Comparison of ENCODE assay signal across 31 mouse cellular contexts in genomic region chr5:114009049-114009448, GRCm38 (mm10). TPM values are rescaled to one million over a fixed set of nuclear protein-coding genes. Genes with fewer than 3 reads are reported as not detected.
DNase-seq lines count a peak whose midpoint lies in the region; ATAC-seq and TF ChIP-seq lines count a peak whose summit lies in the region.
"Had no signal": no experiment of that assay in that cellular context is flagged by ENCODE, and none has a peak within 500 bp of the region (broad histone marks: within the 10 kb centered on the region; RNA-seq: fewer than 3 reads in every experiment).

No protein-coding gene starts in this region.

- ATAC-seq in kidney, embryonic 15.5 days (replicated peaks; ENCODE audit: low FRiP score): no peak
- ATAC-seq: CD4-positive, CD25-positive, alpha-beta regulatory T cell, adult 4 months; forebrain, embryonic 15.5 days had no signal

- H3K9ac ChIP-seq in kidney, embryonic 15.5 days: no peak overlapping the region
- H3K9ac ChIP-seq: embryonic facial prominence, embryonic 13.5 days; forebrain, embryonic 12.5 days; forebrain, embryonic 15.5 days; heart, embryonic 13.5 days; hindbrain, embryonic 14.5 days had no signal

- no peak for TF ChIP-seq CTCF in kidney, adult 2 months (conservative IDR thresholded peaks at IDR 0.05; ENCODE audit: insufficient read depth, insufficient read length, low read depth, low read length)

- H3K9me3 ChIP-seq in kidney, embryonic 15.5 days (replicated peaks): no peaks in the 10 kb centered on the region
- H3K9me3 ChIP-seq: embryonic facial prominence, embryonic 10.5 days; embryonic facial prominence, embryonic 13.5 days; forebrain, embryonic 12.5 days; forebrain, embryonic 15.5 days; heart, embryonic 10.5 days; heart, embryonic 13.5 days had no signal

- WGBS in kidney, adult 2 months: 47% methylated on average over 4 of the region's 4 CpGs
- WGBS in kidney, embryonic 15.5 days: 66% methylated on average over 4 of the region's 4 CpGs

- no peaks in the 10 kb centered on the region for H3K27me3 ChIP-seq in kidney, adult 2 months (replicated peaks; ENCODE audit: control insufficient read depth, insufficient read depth, low read length)
- no peaks in the 10 kb centered on the region for H3K27me3 ChIP-seq in kidney, embryonic 15.5 days
- H3K27me3 ChIP-seq: embryonic facial prominence, embryonic 13.5 days; forebrain, embryonic 12.5 days; forebrain, embryonic 15.5 days had no signal

- H3K36me3 ChIP-seq in kidney, adult 2 months (ENCODE audit: control insufficient read depth, insufficient read depth, low read length): peaks cover 2% of the 10 kb centered on the region; the same call in 1 of the 2 replicates
- no peaks in the 10 kb centered on the region for H3K36me3 ChIP-seq in kidney, embryonic 15.5 days
- H3K36me3 ChIP-seq: embryonic facial prominence, embryonic 10.5 days; embryonic facial prominence, embryonic 13.5 days; forebrain, embryonic 12.5 days; forebrain, embryonic 15.5 days; heart, embryonic 10.5 days; heart, embryonic 13.5 days had no signal

- no peak overlapping the region for H3K4me3 ChIP-seq in kidney, adult 2 months (ENCODE audit: insufficient read depth, low read depth, low read length)
- no peak overlapping the region for H3K4me3 ChIP-seq in kidney, embryonic 15.5 days (replicated peaks)
- H3K4me3 ChIP-seq: embryonic facial prominence, embryonic 10.5 days; embryonic facial prominence, embryonic 13.5 days; erythroblast, embryonic 14.5 days; forebrain, embryonic 12.5 days; forebrain, embryonic 15.5 days; heart, adult 2 months; heart, embryonic 10.5 days; heart, embryonic 13.5 days had no signal

- TF ChIP-seq POLR2A in kidney, adult 2 months (IDR thresholded peaks at IDR 0.05; ENCODE audit: low read depth, low read length): no peak

- H3K4me1 ChIP-seq in kidney, adult 2 months (ENCODE audit: control insufficient read depth, insufficient read depth, low read length): peaks cover 4% of the 10 kb centered on the region; the same call in 1 of the 2 replicates
- peaks cover 12% of the 10 kb centered on the region for H3K4me1 ChIP-seq in kidney, embryonic 15.5 days
- H3K4me1 ChIP-seq: embryonic facial prominence, embryonic 10.5 days; embryonic facial prominence, embryonic 13.5 days; forebrain, embryonic 12.5 days; forebrain, embryonic 15.5 days; heart, embryonic 13.5 days had no signal

- peak overlapping the region; percentile 58; the same call in 1 of the 2 replicates for H3K27ac ChIP-seq in kidney, adult 2 months (ENCODE audit: insufficient read depth, low read depth, low read length)
- no peak overlapping the region for H3K27ac ChIP-seq in kidney, embryonic 15.5 days
- H3K27ac ChIP-seq: embryonic facial prominence, embryonic 10.5 days; embryonic facial prominence, embryonic 13.5 days; forebrain, embryonic 12.5 days; forebrain, embryonic 15.5 days; heart, adult 2 months; heart, embryonic 10.5 days; heart, embryonic 13.5 days; hindbrain, embryonic 14.5 days had no signal

- no peak overlapping the region for H3K4me2 ChIP-seq in kidney, embryonic 15.5 days
- H3K4me2 ChIP-seq: embryonic facial prominence, embryonic 13.5 days; forebrain, embryonic 12.5 days; forebrain, embryonic 15.5 days; heart, embryonic 13.5 days; hindbrain, embryonic 14.5 days had no signal

- DNase-seq in kidney, adult 2 months: peak; percentile 79
- DNase-seq in kidney, postnatal 10 days: peak; percentile 31
- DNase-seq in kidney, postnatal 25 days: peak; percentile 73 to 85
- no peak for DNase-seq in left cerebral cortex, adult 9 months (ENCODE audit: low spot score in 2 of 2)
- DNase-seq in frontal cortex, postnatal 10 days (ENCODE audit: low spot score in 2 of 2): no peak
- DNase-seq: adrenal gland, adult 8-10 months; adrenal gland, postnatal 25 days; cerebellum, adult 11-12 months; cerebellum, adult 8-10 months; cerebellum, postnatal 36 days; embryo, embryonic 11 days; gastrocnemius, postnatal 10 days; gastrocnemius, postnatal 36 days; heart, adult 2 months; heart, postnatal 14 days; heart, postnatal 4 days had no signal

RNA-seq across cellular contexts. Expression of gene Dao, which starts 5.5 kb away (rescaled TPM):
- polyA plus RNA-seq in kidney, adult 2 months (2012; rRNA removed): 369 and 376 TPM in 2 replicates
- polyA plus RNA-seq in kidney, embryonic 15.5 days (2015; fragmentation: Nextera tagmentation; extraction: Ambion mirVana): 14.2 and 14.9 TPM in 2 replicates
- polyA plus RNA-seq: brain, embryonic 14.5 days; C2C12; cortical plate, adult 2 months; embryonic facial prominence, embryonic 10.5 days; embryonic facial prominence, embryonic 13.5 days; erythroblast, embryonic 14.5 days; forebrain, embryonic 12.5 days; forebrain, embryonic 15.5 days; heart, adult 2 months; heart, embryonic 10.5 days; heart, embryonic 13.5 days; heart, embryonic 16.5 days; hindbrain, embryonic 11.5 days; hindbrain, embryonic 14.5 days had no signal

RNA-seq across cellular contexts. Expression of gene Ssh1, which starts 15.4 kb away (rescaled TPM):
- 11.3 and 12.1 TPM in 2 replicates for polyA plus RNA-seq in kidney, adult 2 months (2012; rRNA removed)
- polyA plus RNA-seq in kidney, embryonic 15.5 days (2015; fragmentation: Nextera tagmentation; extraction: Ambion mirVana): 14.7 and 18.3 TPM in 2 replicates

RNA-seq across cellular contexts. Expression of gene Usp30, which starts 56.2 kb away (rescaled TPM):
- polyA plus RNA-seq in kidney, adult 2 months (2012; rRNA removed): 24.6 and 26.4 TPM in 2 replicates
- polyA plus RNA-seq in kidney, embryonic 15.5 days (2015; fragmentation: Nextera tagmentation; extraction: Ambion mirVana): 12.2 and 14.3 TPM in 2 replicates

Comparison
In these comparisons a context has a peak if more than half of its experiments do, and no peak if none do; other contexts are left out.
1. RNA of gene Dao, which starts 5.5 kb away (polyA plus RNA-seq): 369 to 376 TPM in kidney, adult 2 months; 14.2 to 14.9 TPM in kidney, embryonic 15.5 days; every median in the first group is over 10 times any median in the second.
2. DNase-seq: peak in kidney, adult 2 months (single experiment), kidney, postnatal 10 days (single experiment) and kidney, postnatal 25 days (2 of 2); none in left cerebral cortex, adult 9 months (0 of 2) and frontal cortex, postnatal 10 days (0 of 2).